Mouse (Mus musculus) left cerebral cortex, adult 11 months (tissue): ENCODE data around the gene Sept9.

Experiments used
- DNase-seq: peaks from one replicate; pipeline ENCODE4 v3.0.0; 2022; ENCODE audit warnings: low spot score

Sept9 gene

DNA sequence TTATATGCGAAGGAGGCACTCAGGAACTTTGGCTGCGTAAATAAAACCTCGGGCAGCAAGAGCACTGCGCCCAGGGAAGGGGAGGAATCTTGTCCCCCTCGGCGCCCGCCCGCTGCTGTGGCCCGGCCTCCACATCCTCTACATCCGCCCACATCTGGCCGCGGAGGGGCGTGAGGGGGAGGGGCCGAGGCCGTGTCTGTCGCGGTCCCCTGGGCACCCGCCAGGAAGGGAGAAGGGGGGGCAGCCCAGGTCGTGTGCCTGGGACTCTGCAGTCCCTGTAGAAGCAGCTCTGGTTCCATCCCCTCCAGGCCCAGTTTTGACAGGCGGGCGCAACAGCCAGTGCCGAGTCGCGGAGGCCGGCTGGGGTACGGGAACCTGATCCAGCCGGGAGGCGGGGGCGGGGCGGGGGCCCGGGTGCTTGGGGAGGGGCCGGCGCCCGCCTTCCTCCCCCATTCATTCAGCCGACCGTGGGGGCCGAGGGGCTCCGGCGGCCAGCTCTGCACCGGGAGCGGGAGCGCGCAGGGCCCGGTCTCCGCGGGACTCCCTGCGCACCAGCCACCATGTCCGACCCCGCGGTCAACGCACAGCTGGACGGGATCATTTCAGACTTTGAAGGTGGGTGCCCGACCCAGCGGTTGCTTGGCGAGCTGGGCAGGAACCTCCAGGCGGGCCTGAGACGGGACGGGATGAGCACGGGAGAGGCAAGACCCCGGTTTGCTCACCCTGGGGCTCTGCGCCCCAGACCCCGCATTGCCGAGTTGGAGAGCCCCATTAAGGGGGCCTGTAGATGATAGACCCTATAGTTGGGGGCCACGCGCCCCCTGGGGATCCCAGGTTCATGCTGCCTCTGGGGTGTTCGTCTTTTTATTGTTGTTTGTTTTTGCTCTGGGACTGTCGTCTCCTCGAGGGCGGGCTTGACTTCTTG, 66.8 kb downstream of the Sept9 start:
- DNase-seq, result no peak

DNA sequence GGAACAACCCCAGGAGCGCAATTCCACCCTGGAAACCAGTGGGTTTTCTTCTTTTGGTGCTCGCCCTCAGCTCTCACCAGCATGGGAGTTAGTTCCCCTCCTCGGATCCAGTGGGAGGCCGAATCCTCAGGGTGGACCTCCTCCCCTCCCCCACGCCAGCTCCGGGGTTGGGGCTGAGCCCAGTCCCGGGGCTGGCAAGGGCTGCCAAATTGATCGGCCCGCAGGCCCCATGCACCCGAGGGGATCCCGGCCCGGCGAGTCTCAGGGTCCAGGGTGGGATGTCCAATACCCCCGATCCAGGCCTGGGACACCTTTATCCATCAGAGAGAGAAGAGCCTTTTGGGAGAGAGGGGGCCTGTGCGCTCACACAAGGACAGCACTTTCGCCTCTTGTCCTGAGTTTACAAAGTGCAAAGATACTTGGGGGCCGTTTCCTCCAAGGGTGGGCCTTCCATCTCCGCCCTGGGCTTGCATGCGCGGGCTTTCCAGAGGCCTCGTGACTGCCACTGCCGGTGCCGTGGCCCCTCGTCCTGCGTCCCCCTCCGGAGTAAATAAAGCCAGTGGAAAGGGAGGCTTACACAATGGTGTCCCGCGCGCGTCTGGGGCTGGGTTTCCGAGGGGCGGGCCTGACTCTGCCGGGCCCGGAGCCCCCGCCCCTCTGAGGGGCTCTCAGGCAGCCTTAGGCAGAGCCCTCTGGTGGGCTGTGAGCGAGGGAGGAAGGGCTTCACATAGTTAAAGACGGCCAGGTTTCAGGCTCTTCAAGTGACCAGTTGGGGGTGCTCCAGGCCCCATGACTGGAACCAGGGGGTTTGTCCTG, 67.7 kb downstream of the Sept9 start:
- DNase-seq, result no peak

DNA sequence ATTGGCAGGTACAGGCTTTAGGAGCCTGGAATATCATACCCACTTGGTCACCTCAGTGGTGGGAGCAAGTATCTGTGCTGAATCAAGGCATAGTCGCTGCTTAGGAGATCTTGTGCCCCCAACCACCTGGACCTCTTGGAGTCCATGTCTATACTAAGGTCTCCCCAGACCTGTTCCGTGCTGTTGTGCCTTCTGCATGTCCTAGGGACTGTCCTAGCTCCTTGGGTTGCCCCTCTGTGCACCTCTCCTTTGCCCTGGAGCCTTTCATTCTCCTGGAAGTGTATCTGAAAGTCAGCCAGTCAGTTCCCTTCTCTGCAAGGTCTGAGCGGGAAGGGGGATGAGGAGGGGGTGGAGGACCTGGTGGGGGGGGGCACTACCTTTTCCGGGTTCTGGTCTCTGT, 68.4 kb downstream of the Sept9 start:
- DNase-seq, result no peak

DNA sequence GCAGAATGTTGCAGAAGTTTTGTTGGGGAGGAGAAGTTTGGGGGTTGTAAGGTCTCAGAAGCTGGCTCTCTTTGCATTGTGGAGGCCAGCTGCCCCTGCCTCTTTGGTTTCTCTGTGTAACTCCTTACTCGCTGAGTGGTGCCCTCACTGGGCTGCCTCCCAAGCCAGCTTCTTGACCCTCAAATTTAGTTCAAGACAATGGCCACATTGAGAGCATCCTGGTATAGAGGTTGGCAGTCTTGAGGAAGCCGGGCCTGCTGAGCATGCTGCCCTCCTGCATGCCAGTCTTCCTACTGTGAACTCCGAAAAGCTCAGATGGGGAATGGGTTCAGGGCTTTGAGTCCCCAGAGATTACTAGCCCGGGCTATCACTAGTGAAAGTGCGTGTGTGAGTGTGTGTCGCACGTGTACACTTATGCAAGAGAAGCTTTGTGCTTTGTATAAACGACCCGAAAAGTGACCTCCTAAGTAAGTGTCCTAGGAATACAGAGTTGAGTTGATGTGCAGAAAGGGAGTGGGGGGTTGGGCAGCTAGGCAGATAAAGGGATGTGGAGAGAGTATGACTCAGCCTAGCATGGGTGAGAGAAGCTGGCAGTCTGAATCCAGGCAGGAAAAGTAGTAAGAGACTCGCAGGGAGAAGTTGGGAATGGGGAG, 69.0 kb downstream of the Sept9 start:
- DNase-seq, result no peak

- DNase-seq, result no peak
Observed at GRCm38 (mm10) chr11:117269053-117269702, 69.7 kb downstream of the Sept9 start.

GRCm38 (mm10) chr11:117269946-117270345, 70.5 kb downstream of the Sept9 start:
- DNase-seq, result no peak

GRCm38 (mm10) chr11:117274973-117275372, 75.5 kb downstream of the Sept9 start:
- DNase-seq, result no peak

DNA sequence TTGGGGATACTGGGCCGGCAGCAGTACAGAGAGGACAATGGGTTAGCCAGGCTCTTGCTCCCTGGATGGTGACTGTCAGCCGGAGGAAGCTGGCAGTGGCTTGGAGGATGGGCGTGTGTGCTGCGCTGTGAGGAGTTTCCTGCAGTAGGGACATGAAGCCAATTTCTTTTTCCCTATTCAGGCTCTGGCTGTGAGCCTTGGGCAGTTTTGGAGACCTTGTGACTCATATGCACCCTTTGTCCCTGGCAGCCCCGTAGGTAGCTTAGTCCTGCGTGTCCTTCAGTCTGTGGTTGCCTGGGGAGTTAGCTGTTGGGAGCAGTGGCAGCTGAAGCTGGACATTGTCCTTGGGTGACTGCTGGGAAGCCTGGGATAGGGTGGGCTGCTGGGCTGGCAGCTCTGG, 76.5 kb downstream of the Sept9 start:
- no peak for DNase-seq

- DNase-seq, result no peak
Observed at GRCm38 (mm10) chr11:117276946-117277345, 77.5 kb downstream of the Sept9 start.

DNA sequence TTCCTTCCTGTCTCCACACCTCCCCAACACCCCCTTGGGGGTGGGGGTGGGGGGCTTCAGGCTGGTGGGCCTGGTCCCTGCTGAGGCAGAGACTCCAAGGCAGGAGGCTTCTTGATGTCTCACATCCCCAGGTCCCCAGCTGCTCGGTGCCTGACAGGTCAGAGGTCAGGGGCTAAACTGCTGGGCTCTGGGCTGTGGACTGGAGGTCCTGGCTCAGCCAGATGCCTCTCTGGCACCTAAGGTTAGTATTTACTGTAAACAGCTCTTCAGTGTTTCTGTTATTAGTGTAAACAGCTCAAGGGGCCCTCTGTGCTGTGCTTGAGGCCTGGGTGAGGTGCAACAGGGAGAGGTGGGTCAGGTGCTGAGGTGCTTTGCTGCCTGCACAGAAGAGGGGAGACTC, 78.7 kb downstream of the Sept9 start:
- no peak for DNase-seq

DNA sequence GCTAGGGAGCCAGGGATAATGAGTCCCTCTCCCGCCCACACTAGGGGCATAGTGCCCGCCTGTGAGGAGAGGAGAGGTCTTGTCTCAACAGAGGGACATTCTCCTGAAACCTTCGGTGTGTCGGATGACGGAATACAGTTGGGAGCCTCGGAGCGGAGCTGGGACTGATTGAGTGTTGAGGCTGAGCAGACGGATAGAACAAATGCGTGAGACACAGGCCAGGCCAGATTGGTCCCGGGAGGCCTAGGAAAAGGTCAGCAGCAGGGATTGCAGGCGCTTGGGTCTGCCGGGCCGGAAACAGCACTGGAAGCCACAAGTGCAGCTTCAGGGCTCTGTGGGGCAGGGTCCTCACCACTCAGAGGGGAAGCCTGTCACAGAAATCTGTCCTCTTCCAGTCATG, 79.1 kb downstream of the Sept9 start:
- no peak for DNase-seq

- no peak for DNase-seq
Observed at GRCm38 (mm10) chr11:117279993-117280392, 80.5 kb downstream of the Sept9 start.

DNA sequence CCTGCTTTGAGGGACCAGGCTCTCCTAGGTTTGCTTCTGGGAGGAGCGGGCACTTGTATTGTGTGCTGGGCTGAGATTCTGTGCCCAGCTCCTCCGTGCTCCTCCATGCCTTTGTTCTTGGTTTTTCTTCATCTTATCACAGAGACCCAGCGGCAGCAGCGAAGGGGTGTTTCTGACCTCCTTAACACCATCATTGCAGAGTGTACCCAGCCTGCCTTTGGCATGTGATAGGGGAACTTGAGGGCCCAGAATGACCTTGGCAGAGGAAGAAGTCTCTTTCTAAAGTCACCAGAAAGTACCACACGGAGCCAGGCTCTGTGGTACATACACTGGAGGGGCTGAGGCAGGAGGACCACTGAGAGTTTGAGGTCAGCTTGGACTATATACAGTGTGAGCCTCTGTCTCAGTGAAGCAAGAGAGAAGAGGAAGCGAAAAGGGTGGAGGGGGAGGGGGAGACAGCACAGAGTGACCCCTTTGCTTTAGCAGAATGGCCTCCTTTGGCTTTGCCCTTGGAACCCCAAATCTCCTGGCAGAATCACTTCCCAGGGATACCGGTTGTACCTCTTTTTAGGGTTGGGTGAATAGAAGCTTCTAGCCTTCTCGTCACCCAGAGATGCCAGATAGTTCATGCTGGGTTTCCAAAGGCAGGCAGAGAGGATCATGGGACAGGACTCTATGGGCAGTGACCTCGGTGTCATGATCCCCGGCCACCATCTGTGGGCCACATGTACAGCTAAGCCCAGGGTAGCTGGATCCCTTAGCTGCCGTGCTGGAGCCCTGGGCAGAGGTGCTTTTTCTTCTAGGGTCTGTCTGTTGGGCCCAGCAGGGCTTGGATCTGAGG, 83.8 kb downstream of the Sept9 start:
- no peak for DNase-seq

DNA sequence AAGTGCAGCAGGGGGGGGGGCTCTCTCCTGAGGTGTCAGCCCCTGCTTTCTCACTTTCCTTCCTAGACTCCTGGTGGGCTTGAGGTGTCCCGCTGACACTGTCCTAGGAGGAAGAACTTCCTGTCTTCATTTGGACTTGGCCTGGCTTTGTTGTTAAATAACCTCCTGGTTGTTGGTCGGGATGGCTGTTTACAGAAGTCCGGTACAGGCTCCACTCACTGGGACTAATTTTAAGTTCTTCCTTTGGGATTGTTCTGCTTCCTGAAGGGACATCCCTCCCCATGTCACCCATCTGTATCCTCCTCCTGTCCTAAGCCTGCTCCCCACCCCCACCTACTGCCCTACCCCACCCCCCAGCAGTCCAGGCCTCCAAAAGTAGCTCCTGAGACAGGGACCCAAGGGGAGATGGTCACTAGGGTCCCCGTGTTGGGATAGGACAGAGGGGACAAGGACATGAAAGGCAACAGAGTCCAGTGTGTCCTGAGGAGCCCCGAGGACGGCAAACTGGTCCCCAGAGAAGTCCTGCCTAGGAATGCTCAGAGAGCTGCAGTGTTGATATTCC, 84.5 kb downstream of the Sept9 start:
- DNase-seq, result no peak

GRCm38 (mm10) chr11:117284721-117285605, 85.5 kb downstream of the Sept9 start:
- no peak for DNase-seq

DNA sequence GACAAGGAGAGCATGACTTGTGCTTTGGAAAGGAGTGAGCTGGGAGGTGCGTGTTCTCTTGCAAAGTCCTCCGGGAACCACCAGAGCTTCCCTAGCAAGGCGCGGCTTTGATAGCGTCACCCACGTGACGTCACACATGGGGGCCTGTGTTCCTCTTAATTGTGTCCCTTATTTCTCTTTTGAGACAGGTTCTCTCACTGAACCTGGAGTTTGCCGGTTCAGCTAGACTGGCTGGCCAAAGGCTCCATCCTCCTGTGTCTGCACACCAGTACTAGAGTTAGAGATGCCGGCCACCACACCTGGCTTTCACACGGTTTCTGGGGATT, 86.1 kb downstream of the Sept9 start:
- DNase-seq, result no peak

DNA sequence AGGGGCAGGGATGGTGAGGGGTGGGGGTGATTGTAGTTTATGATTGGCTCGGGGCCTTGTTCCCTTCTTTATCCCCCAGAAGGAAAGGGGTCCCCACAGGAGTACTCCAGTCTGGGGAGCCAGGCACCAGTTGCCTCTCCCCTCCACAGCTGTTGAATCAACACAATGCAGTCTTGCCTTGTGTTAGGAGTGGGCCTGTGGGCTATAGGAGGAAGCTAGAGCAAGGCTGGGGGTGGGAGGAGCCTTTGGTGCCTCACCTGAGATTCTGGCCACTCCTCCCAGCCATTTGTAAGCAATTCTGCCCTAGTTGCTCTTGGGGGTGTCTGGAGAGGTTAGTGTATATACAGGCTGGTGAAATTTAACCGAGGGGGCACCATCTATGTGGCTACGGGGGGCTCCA, 88.3 kb downstream of the Sept9 start:
- no peak for DNase-seq

GRCm38 (mm10) chr11:117288765-117289164, 89.3 kb downstream of the Sept9 start:
- no peak for DNase-seq

DNA sequence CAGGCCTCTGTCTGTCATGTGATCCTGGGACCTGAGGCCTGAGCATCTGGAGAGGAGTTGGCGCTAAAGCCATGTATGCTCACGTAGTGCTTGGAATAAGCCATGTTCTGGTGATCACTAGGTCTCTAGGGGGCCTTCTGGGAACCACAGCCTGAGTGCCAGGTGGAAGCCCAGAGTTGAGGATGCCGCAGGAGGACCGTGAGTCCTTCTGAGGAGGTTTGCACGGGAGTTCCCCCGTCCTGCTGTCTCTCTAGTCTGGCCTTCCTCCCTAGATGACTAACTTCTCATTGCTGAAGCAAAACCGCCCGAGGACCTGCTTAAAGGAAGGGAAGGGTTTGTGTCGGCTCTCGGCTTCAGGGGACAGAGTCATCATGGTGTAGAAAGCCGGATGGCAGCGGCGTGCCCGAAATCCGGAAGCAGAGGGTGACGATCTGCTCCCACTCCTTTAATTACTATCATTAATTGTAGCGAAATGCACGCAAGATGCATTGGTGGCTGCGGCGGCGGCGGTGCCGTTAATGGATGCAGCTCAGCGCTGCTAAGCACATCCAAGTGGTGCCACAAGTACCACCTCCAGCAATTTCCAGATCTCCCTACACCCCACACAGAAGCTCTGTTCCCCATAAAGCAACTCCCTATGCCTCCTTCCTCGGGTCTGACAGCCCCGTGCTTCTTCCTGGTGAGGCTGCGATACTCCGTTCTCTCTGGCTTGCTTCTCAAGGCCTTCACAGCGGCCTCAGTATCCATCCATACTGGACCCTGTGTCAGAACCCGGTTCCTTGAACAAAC, 92.0 kb downstream of the Sept9 start:
- no peak for DNase-seq
